Mouse (Mus musculus): ENCODE results near the gene Csad. TPM values are rescaled to one million over a fixed set of nuclear protein-coding genes. Genes with fewer than 3 reads are reported as not detected.

Csad gene
- polyA plus RNA-seq, 1 experiment, result 13.8 TPM

DNA sequence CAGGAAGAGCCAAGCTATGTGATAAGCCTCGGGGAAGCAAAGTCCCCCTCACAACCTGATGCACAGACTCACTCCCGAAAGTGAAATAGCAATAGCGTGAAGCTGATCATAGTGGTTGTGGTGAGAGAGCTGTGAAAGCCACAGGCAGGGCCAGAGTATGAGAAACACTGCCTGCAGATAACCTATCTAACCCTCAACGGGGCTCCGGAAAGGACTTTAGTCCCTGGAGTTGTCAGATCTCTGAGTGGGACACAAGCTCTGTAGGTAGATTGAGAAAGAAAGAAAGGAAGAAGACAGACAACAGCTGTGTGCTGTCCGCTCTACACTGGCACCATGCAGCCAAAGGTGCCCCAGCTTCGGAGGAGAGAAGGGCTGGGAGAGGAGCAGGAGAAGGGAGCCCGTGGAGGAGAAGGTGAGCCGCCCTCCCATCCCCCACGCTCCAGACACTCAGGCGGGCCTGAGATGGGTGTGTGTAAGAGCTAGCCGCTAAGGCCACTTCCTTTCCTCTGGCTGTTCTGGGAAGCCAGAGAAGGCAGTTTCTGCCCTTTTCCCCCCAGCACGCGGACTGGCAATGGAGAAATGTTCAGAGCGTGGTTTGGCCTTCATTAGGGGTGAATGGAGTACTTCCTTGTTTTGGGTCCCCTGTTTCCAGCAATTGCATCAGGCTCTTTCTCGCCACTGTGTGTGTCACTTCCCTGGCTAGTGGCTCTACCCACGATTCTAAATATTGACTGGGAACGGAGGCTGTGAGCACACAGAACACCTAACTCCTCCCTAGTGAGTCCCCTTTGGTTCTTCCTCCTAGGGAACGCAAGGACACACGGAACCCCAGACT lies 54.0 kb downstream of the Csad start, which contains the start of gene Soat2:
TSS of gene Soat2 (plus strand) at position 226 of the 835 bp plus-strand sequence.
- H3K4me1 ChIP-seq, result peaks cover 68% of the 10 kb centered on the region
- no peaks in the 10 kb centered on the region for H3K9me3 ChIP-seq
- H3K4me3 ChIP-seq (replicated peaks), result peak within 1 kb of the TSS; percentile 91
- TF ChIP-seq GATA1 (IDR thresholded peaks at IDR 0.05; ENCODE audit: borderline replicate concordance, low read length) (no peak), FLI1 (IDR thresholded peaks at IDR 0.05; ENCODE audit: low read length) (no peak)
- H3K27me3 ChIP-seq (replicated peaks), result peaks cover 6% of the 10 kb centered on the region
- H3K36me3 ChIP-seq (replicated peaks; ENCODE audit: low read length), result peaks cover 27% of the 10 kb centered on the region

DNA sequence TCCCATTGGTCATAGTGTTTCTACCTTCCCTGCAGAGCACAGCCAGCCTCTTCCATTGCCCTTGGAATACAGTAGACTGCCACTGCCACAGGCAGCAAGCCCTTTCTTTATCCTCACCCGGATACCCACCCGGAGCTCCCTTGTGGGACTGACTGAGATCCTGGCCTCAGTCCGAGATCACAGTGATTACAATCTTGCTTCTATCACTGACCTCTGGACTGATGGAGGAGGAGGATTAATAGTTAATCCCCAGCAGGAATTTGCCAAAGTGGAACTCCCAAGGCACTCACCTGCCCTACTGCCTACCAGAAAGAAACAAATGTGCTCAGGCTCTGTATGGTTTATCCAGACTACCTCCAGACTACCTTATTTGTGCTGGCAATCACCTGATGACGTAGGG lies 55.0 kb downstream of the Csad start:
- H3K9me3 ChIP-seq, result no peaks in the 10 kb centered on the region
- H3K36me3 ChIP-seq (replicated peaks; ENCODE audit: low read length), result peaks cover 19% of the 10 kb centered on the region
- peaks cover 77% of the 10 kb centered on the region for H3K4me1 ChIP-seq
- no peak overlapping the region for H3K4me3 ChIP-seq (replicated peaks)
- H3K27me3 ChIP-seq (replicated peaks), result peaks cover 14% of the 10 kb centered on the region
- TF ChIP-seq GATA1 (IDR thresholded peaks at IDR 0.05; ENCODE audit: borderline replicate concordance, low read length) (no peak), FLI1 (IDR thresholded peaks at IDR 0.05; ENCODE audit: low read length) (no peak)

DNA sequence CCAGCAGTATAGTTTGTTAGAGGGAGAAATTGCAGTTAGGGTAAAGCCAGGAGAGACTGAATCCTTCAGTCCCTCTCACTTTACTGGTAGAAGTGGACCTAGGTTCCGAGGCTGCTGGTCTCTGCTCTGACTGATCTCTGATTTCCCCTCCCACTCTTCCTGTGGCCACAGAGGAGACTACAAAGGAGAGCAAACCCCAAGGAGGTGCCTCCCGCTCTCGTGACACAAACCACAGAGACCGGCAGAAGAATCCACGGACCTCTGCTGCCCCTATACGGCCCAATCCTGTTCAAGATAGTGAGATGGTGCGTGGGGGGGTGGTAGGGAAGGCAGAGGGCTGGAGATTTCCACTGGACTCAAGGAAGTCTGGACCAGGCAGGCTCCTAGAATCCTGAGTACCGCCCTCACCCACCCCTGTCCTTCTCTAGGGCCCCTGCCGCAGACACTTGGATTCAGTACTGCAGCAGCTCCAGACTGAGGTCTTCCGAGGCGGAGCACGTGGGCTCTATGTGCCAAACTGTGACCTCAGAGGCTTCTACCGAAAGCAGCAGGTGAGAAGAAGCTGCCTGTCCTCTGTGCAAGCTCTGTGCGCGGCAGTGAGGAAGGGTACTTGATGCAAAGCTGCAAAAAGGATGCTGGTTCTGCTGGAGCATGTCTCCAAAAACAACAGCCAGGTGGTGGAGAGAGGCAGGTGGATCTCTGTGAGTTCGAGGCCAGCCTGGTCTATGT lies 56.7 kb downstream of the Csad start:
- H3K27me3 ChIP-seq (replicated peaks), result peaks cover 30% of the 10 kb centered on the region
- H3K4me1 ChIP-seq, result peaks cover 77% of the 10 kb centered on the region
- TF ChIP-seq FLI1 (IDR thresholded peaks at IDR 0.05; ENCODE audit: low read length), result no peak
- TF ChIP-seq GATA1 (IDR thresholded peaks at IDR 0.05; ENCODE audit: borderline replicate concordance, low read length), result no peak
- H3K36me3 ChIP-seq (replicated peaks; ENCODE audit: low read length), result peaks cover 2% of the 10 kb centered on the region
- no peaks in the 10 kb centered on the region for H3K9me3 ChIP-seq
- peak overlapping the region; percentile 62 for H3K4me3 ChIP-seq (replicated peaks)

DNA sequence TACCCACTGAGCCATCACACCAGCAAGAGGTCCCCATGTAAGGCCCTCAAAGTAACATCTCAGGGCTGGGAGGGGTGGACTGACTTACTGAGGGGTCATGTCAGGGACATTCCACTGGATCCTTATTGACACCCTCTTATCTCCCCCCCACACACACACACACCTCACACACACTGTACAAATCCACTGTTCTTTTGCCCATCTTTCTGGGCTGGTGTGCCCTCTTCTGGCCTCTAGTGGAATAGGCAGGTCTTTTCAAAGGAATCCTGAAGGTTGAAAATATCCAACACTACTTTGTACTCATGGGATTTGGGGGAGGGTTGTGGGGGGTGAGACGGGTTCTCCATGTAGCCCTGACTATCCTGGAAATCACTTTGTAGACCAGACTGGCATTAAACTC lies 57.6 kb downstream of the Csad start:
- no peaks in the 10 kb centered on the region for H3K9me3 ChIP-seq
- peaks cover 75% of the 10 kb centered on the region for H3K4me1 ChIP-seq
- no peaks in the 10 kb centered on the region for H3K36me3 ChIP-seq (replicated peaks; ENCODE audit: low read length)
- TF ChIP-seq GATA1 (IDR thresholded peaks at IDR 0.05; ENCODE audit: borderline replicate concordance, low read length) (no peak), FLI1 (IDR thresholded peaks at IDR 0.05; ENCODE audit: low read length) (no peak)
- H3K27me3 ChIP-seq (replicated peaks), result peaks cover 39% of the 10 kb centered on the region
- H3K4me3 ChIP-seq (replicated peaks), result no peak overlapping the region

DNA sequence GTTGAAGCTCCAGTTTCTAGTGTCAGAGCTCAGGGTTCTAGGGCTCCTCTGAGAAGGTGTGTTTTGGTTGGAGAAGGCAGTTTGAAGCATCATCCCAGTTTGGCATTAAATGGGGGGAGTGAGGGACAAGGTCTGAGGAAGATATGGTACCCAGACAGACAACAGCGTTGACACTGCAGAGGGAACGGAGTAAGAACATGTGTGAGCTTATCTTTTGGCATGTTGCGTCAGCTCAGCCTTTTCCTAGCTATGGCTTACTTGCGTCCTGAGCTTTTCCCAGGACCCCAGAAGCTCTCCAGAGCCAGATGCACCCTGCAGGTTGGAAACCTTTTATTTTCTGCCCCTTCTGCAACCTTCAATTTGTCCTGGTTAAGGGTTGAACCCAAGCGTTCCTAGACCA lies 58.4 kb downstream of the Csad start:
- no peaks in the 10 kb centered on the region for H3K9me3 ChIP-seq
- TF ChIP-seq GATA1 (IDR thresholded peaks at IDR 0.05; ENCODE audit: borderline replicate concordance, low read length) (no peak), FLI1 (IDR thresholded peaks at IDR 0.05; ENCODE audit: low read length) (no peak)
- H3K27me3 ChIP-seq (replicated peaks), result peaks cover 43% of the 10 kb centered on the region
- H3K4me3 ChIP-seq (replicated peaks), result no peak overlapping the region
- H3K4me1 ChIP-seq, result peaks cover 72% of the 10 kb centered on the region
- no peaks in the 10 kb centered on the region for H3K36me3 ChIP-seq (replicated peaks; ENCODE audit: low read length)

DNA sequence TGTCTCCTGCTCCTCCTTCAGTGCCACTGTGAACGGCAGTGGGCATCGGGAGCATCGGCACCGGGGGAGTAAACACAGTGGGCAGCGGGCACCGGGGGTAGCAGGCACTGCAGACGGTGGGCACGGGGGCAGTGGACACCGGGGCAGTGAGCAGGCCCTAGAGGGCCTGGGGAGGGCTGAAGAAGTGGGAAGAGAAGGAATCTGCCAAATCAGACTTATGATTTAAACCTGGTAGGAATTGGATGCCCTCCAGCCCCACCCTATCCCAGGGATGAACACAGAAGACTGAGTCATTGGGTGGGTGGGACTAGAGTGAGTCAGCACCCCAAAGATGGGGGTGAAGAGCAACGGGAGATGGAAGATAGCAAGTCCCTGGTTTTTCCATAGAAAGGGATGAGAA lies 59.2 kb downstream of the Csad start:
- peaks cover 43% of the 10 kb centered on the region for H3K27me3 ChIP-seq (replicated peaks)

DNA sequence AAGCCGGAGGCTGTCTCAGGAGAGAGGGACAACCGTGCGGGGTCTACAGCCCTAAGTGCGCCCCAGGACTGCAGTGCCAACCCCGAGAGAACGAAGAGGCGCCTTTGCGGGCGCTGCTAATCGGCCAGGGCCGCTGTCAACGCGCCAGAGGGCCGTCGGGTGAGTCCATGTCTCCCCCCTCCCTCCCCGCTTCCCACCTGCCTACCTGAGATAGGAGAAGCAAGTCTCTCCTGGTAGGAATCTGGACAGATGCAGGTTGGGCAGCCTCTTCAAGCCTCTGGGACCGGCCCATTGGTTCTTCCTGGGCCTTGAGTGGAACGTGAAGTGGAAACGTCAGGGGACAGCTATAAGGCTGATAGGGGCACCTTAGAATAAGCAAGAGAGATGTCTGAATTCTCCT lies 59.8 kb downstream of the Csad start:
- Histone ChIP-seq H3K27me3 (replicated peaks) (peaks cover 43% of the 10 kb centered on the region), H3K4me1 (peaks cover 59% of the 10 kb centered on the region), H3K36me3 (replicated peaks; ENCODE audit: low read length) (no peaks in the 10 kb centered on the region), H3K9me3 (no peaks in the 10 kb centered on the region), H3K4me3 (replicated peaks) (no peak overlapping the region)
- no peak for TF ChIP-seq GATA1 (IDR thresholded peaks at IDR 0.05; ENCODE audit: borderline replicate concordance, low read length)
- no peak for TF ChIP-seq FLI1 (IDR thresholded peaks at IDR 0.05; ENCODE audit: low read length)

More for the DNA sequence above, 59.2 kb downstream of the Csad start:
- H3K36me3 ChIP-seq (replicated peaks; ENCODE audit: low read length), result no peaks in the 10 kb centered on the region
- no peak for TF ChIP-seq GATA1 (IDR thresholded peaks at IDR 0.05; ENCODE audit: borderline replicate concordance, low read length)
- TF ChIP-seq FLI1 (IDR thresholded peaks at IDR 0.05; ENCODE audit: low read length), result no peak
- no peak overlapping the region for H3K4me3 ChIP-seq (replicated peaks)
- H3K4me1 ChIP-seq, result peaks cover 65% of the 10 kb centered on the region
- H3K9me3 ChIP-seq, result no peaks in the 10 kb centered on the region

DNA sequence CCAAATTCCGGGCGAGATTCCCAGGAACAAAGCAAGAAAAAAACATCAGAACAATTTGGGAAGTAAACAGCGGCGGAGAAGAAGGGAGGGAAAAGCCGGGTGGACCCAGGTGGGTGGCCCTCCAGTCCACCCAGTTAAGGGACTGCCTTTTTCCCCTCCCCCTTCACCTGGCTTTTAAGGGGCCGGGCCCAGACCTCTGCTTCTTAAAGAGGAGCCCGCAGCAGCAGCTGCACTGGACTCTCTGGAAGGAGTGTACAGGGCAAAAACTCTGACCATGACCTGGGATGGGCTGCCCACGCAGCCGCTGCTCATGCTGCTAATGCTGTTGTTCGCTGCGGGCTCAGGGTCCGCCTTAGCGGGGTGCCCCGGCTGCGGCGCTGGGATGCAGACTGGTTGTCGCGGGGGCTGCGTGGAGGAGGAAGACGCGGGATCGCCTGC lies 60.2 kb downstream of the Csad start, which contains the start of gene Igfbp6:
TSS of gene Igfbp6 (plus strand) at position 89 of the 438 bp plus-strand sequence.
- TF ChIP-seq GATA1 (IDR thresholded peaks at IDR 0.05; ENCODE audit: borderline replicate concordance, low read length) (no peak), FLI1 (IDR thresholded peaks at IDR 0.05; ENCODE audit: low read length) (no peak)
- Histone ChIP-seq H3K36me3 (replicated peaks; ENCODE audit: low read length) (no peaks in the 10 kb centered on the region), H3K4me1 (peaks cover 54% of the 10 kb centered on the region), H3K9me3 (no peaks in the 10 kb centered on the region), H3K4me3 (replicated peaks) (no peak within 1 kb of the TSS), H3K27me3 (replicated peaks) (peaks cover 43% of the 10 kb centered on the region)

DNA sequence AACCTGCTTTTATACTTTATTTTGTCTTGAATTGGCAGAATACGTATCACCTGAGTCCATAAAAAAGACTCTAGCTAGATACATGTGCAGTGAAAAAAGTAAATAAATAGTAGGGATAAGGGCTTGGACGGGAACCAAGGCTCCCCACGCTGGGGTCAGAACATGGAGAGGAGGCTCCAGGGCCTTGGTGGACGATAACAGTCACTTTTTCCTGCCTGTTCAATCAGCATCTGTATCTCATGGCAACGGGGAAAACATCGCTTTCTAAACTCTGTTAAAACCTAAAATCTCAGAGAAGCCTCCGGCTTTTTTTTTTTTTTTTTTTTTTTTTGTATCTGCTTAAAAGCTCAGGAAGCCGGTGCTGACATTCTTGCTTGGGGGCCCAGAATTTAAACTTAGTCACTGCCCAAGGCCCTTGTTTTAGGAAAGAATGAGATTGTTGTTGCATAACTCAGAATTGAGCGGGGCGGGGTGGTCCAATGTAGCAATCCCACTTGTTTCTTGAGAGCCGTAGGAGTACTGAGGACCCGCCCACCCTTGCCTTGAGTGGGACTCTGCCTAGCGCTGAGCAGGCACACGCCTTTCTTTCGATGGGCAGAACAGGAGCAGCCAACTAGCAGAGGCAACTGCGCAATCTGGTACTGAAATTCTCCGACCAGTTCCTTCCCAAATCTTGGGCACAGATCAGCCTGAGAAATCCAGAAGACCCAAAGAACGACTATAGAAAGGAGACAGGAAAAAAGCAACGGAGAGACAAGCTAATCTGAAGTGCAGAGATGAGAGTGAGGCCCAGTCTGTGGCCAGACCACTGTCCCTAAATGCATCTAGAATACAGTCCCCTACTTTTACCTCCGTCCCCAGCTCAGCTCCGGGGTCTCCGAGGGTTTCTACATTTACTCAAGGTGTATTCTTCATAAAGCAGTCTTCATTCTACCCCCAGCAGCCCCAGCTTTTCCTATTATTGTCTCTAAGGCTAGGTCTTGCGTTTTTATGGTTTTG lies 61.3 kb downstream of the Csad start:
- Histone ChIP-seq H3K27me3 (replicated peaks) (peaks cover 43% of the 10 kb centered on the region), H3K4me3 (replicated peaks) (no peak overlapping the region), H3K9me3 (no peaks in the 10 kb centered on the region), H3K4me1 (peaks cover 45% of the 10 kb centered on the region), H3K36me3 (replicated peaks; ENCODE audit: low read length) (no peaks in the 10 kb centered on the region)
- TF ChIP-seq FLI1 (IDR thresholded peaks at IDR 0.05; ENCODE audit: low read length) (no peak), GATA1 (IDR thresholded peaks at IDR 0.05; ENCODE audit: borderline replicate concordance, low read length) (no peak)
